In genomic region chr15:31539643-31540512, GRCm38 (mm10) we compare ENCODE assay signal across 14 mouse cellular contexts. TPM values are rescaled to one million over a fixed set of nuclear protein-coding genes. Genes with fewer than 3 reads are reported as not detected.
DNase-seq lines count a peak whose midpoint lies in the region; ATAC-seq and TF ChIP-seq lines count a peak whose summit lies in the region.
"Had no signal": no experiment of that assay in that cellular context is flagged by ENCODE, and none has a peak within 500 bp of the region (broad histone marks: within the 10 kb centered on the region; RNA-seq: fewer than 3 reads in every experiment).

No protein-coding gene starts in this region.

- no peaks in the 10 kb centered on the region for H3K27me3 ChIP-seq in lung, embryonic 14.5 days (ENCODE audit: insufficient read depth, low read length)
- no peaks in the 10 kb centered on the region for H3K27me3 ChIP-seq in erythroblast, embryonic 14.5 days (ENCODE audit: control insufficient read depth)
- no peaks in the 10 kb centered on the region for H3K27me3 ChIP-seq in liver, postnatal 0 days (ENCODE audit: insufficient read depth, low read length)
- no peaks in the 10 kb centered on the region for H3K27me3 ChIP-seq in hindbrain, embryonic 11.5 days (ENCODE audit: control insufficient read depth, insufficient read depth, low read length)
- H3K27me3 ChIP-seq in midbrain, embryonic 13.5 days: no peaks in the 10 kb centered on the region
- H3K27me3 ChIP-seq: forebrain, embryonic 13.5 days; limb, embryonic 13.5 days had no signal

- H3K4me1 ChIP-seq in lung, embryonic 14.5 days (ENCODE audit: insufficient read depth): peaks cover 6% of the 10 kb centered on the region; the same call in 1 of the 2 replicates
- H3K4me1 ChIP-seq in erythroblast, embryonic 14.5 days (ENCODE audit: control insufficient read depth): peaks cover 75% of the 10 kb centered on the region
- H3K4me1 ChIP-seq in liver, postnatal 0 days (ENCODE audit: insufficient read depth): peaks cover 62% of the 10 kb centered on the region
- peaks cover 10% of the 10 kb centered on the region; the same call in 1 of the 2 replicates for H3K4me1 ChIP-seq in hindbrain, embryonic 11.5 days (replicated peaks; ENCODE audit: control insufficient read depth, insufficient read depth, low read length)
- peaks cover 39% of the 10 kb centered on the region for H3K4me1 ChIP-seq in midbrain, embryonic 13.5 days (replicated peaks)

- H3K36me3 ChIP-seq in lung, embryonic 14.5 days (ENCODE audit: insufficient read depth): no peaks in the 10 kb centered on the region
- no peaks in the 10 kb centered on the region; the same call in 1 of the 2 replicates for H3K36me3 ChIP-seq in erythroblast, embryonic 14.5 days (ENCODE audit: control insufficient read depth)
- H3K36me3 ChIP-seq in liver, postnatal 0 days (replicated peaks; ENCODE audit: insufficient read depth, low read length): no peaks in the 10 kb centered on the region
- H3K36me3 ChIP-seq in hindbrain, embryonic 11.5 days (ENCODE audit: control insufficient read depth, insufficient read depth, low read length): no peaks in the 10 kb centered on the region
- H3K36me3 ChIP-seq in midbrain, embryonic 13.5 days: no peaks in the 10 kb centered on the region
- H3K36me3 ChIP-seq: hindbrain, embryonic 10.5 days; limb, embryonic 13.5 days had no signal

- peak overlapping the region; percentile 1; the same call in 1 of the 2 replicates for H3K27ac ChIP-seq in lung, embryonic 14.5 days (ENCODE audit: low read depth)
- H3K27ac ChIP-seq in liver, postnatal 0 days (ENCODE audit: low read depth): peak overlapping the region; percentile 74
- H3K27ac ChIP-seq in hindbrain, embryonic 11.5 days (ENCODE audit: low read depth, low read length): no peak overlapping the region
- H3K27ac ChIP-seq in midbrain, embryonic 13.5 days: no peak overlapping the region
- H3K27ac ChIP-seq: forebrain, embryonic 13.5 days; hindbrain, embryonic 10.5 days; limb, embryonic 13.5 days had no signal

- no peak for TF ChIP-seq CTCF in lung, embryonic 14.5 days (IDR thresholded peaks at IDR 0.05; ENCODE audit: low read depth)
- TF ChIP-seq CTCF in liver, postnatal 0 days (IDR thresholded peaks at IDR 0.05; ENCODE audit: low read depth): no peak

- peak; percentile 93 for TF ChIP-seq EP300 in liver, postnatal 0 days (IDR thresholded peaks at IDR 0.05; ENCODE audit: low read depth)

- WGBS in lung, embryonic 14.5 days: 40% methylated on average over 9 of the region's 9 CpGs
- WGBS in liver, postnatal 0 days (ENCODE audit: insufficient replicate concordance): 33% methylated on average over 9 of the region's 9 CpGs
- WGBS in hindbrain, embryonic 11.5 days: 60% methylated on average over 9 of the region's 9 CpGs
- WGBS in midbrain, embryonic 13.5 days: 77% methylated on average over 9 of the region's 9 CpGs

- no peak overlapping the region for H3K4me3 ChIP-seq in lung, embryonic 14.5 days (ENCODE audit: low read depth, low read length)
- H3K4me3 ChIP-seq in erythroblast, embryonic 14.5 days (replicated peaks): peak overlapping the region; percentile 59
- H3K4me3 ChIP-seq in liver, postnatal 0 days (ENCODE audit: low read depth, low read length): peak overlapping the region; percentile 24
- no peak overlapping the region for H3K4me3 ChIP-seq in hindbrain, embryonic 11.5 days (ENCODE audit: low read depth, low read length)
- H3K4me3 ChIP-seq in midbrain, embryonic 13.5 days (replicated peaks): no peak overlapping the region
- H3K4me3 ChIP-seq: forebrain, embryonic 13.5 days; hindbrain, embryonic 10.5 days; left cerebral cortex, adult 2 months; limb, embryonic 13.5 days had no signal

- no peak overlapping the region for H3K4me2 ChIP-seq in lung, embryonic 14.5 days
- peak overlapping the region; percentile 53 for H3K4me2 ChIP-seq in liver, postnatal 0 days (ENCODE audit: low read depth, low read length)
- no peak overlapping the region for H3K4me2 ChIP-seq in hindbrain, embryonic 11.5 days (replicated peaks; ENCODE audit: low read depth, low read length)
- no peak overlapping the region for H3K4me2 ChIP-seq in midbrain, embryonic 13.5 days (replicated peaks)
- H3K4me2 ChIP-seq: forebrain, embryonic 13.5 days; limb, embryonic 13.5 days had no signal

- peak; percentile 39; the same call in 1 of the 2 replicates for ATAC-seq in lung, embryonic 14.5 days (ENCODE audit: insufficient read depth)
- peak; percentile 82 for ATAC-seq in liver, postnatal 0 days
- ATAC-seq in hindbrain, embryonic 11.5 days (ENCODE audit: low FRiP score): no peak
- no peak for ATAC-seq in midbrain, embryonic 13.5 days
- ATAC-seq: forebrain, embryonic 13.5 days; intestine, postnatal 0 days had no signal

- no peaks in the 10 kb centered on the region for H3K9me3 ChIP-seq in lung, embryonic 14.5 days (ENCODE audit: low read depth, low read length)
- peaks cover 2% of the 10 kb centered on the region; the same call in 1 of the 2 replicates for H3K9me3 ChIP-seq in erythroblast, embryonic 14.5 days (ENCODE audit: control insufficient read depth, low read length)
- no peaks in the 10 kb centered on the region for H3K9me3 ChIP-seq in liver, postnatal 0 days (ENCODE audit: low read length)
- H3K9me3 ChIP-seq in hindbrain, embryonic 11.5 days (ENCODE audit: control insufficient read depth, low read length): no peaks in the 10 kb centered on the region
- no peaks in the 10 kb centered on the region for H3K9me3 ChIP-seq in midbrain, embryonic 13.5 days
- H3K9me3 ChIP-seq: forebrain, embryonic 13.5 days had no signal

- peak; percentile 51 for DNase-seq in lung, embryonic 14.5 days
- DNase-seq in lung, postnatal 4 days: no peak
- DNase-seq in brain, adult 2 months (ENCODE audit: low read depth, low spot score): peak; percentile 30
- peak; percentile 49 for DNase-seq in liver, postnatal 0 days
- no peak for DNase-seq in hindbrain, embryonic 11.5 days (ENCODE audit: low spot score)
- DNase-seq: cerebellum, adult 9-10 months; thymus, postnatal 36 days had no signal

- no peak overlapping the region for H3K9ac ChIP-seq in lung, embryonic 14.5 days
- peak overlapping the region; percentile 49 for H3K9ac ChIP-seq in liver, postnatal 0 days (replicated peaks)
- H3K9ac ChIP-seq in hindbrain, embryonic 11.5 days (ENCODE audit: low read depth, low read length): no peak overlapping the region
- H3K9ac ChIP-seq in midbrain, embryonic 13.5 days (replicated peaks): no peak overlapping the region
- H3K9ac ChIP-seq: forebrain, embryonic 13.5 days; limb, embryonic 13.5 days had no signal

RNA-seq across cellular contexts. Expression of gene March6, which starts 9.0 kb away (rescaled TPM):
- polyA plus RNA-seq in lung, embryonic 14.5 days (2014; fragmentation: Nextera tagmentation; extraction: Ambion mirVana): 35.7 and 37.0 TPM in 2 replicates
- polyA plus RNA-seq in erythroblast, embryonic 14.5 days (2012): 2.0 and 2.7 TPM in 2 replicates
- 14.8 and 17.3 TPM in 2 replicates for polyA plus RNA-seq in liver, postnatal 0 days (2015; fragmentation: Nextera tagmentation; extraction: Ambion mirVana)
- 46.3 and 49.2 TPM in 2 replicates for polyA plus RNA-seq in hindbrain, embryonic 11.5 days (2014; fragmentation: Nextera tagmentation; extraction: Ambion mirVana)
- polyA plus RNA-seq in midbrain, embryonic 13.5 days (2015; fragmentation: Nextera tagmentation; extraction: Ambion mirVana): 75.0 and 78.6 TPM in 2 replicates

RNA-seq across cellular contexts. Expression of gene Cmbl, which starts 25.3 kb away (rescaled TPM):
- polyA plus RNA-seq in lung, embryonic 14.5 days (2014; fragmentation: Nextera tagmentation; extraction: Ambion mirVana): 4.5 and 5.2 TPM in 2 replicates
- not detected in 2 replicates for polyA plus RNA-seq in erythroblast, embryonic 14.5 days (2012)
- polyA plus RNA-seq in liver, postnatal 0 days (2015; fragmentation: Nextera tagmentation; extraction: Ambion mirVana): 112 and 113 TPM in 2 replicates
- 0.64 and 1.3 TPM in 2 replicates for polyA plus RNA-seq in hindbrain, embryonic 11.5 days (2014; fragmentation: Nextera tagmentation; extraction: Ambion mirVana)
- polyA plus RNA-seq in midbrain, embryonic 13.5 days (2015; fragmentation: Nextera tagmentation; extraction: Ambion mirVana): 3.1 and 4.0 TPM in 2 replicates

Comparison
In these comparisons a context has a peak if more than half of its experiments do, and no peak if none do; other contexts are left out.
1. DNase-seq: peak in lung, embryonic 14.5 days (single experiment), brain, adult 2 months (single experiment) and liver, postnatal 0 days (single experiment); none in lung, postnatal 4 days (0 of 2) and hindbrain, embryonic 11.5 days (single experiment).
2. ATAC-seq: peak in lung, embryonic 14.5 days (single experiment) and liver, postnatal 0 days (single experiment); none in hindbrain, embryonic 11.5 days (single experiment) and midbrain, embryonic 13.5 days (single experiment).
3. H3K27ac ChIP-seq: peak in lung, embryonic 14.5 days (single experiment) and liver, postnatal 0 days (single experiment); none in hindbrain, embryonic 11.5 days (single experiment) and midbrain, embryonic 13.5 days (single experiment).
4. H3K4me3 ChIP-seq: peak in erythroblast, embryonic 14.5 days (single experiment) and liver, postnatal 0 days (single experiment); none in lung, embryonic 14.5 days (single experiment), hindbrain, embryonic 11.5 days (single experiment) and midbrain, embryonic 13.5 days (single experiment).
5. RNA of gene Cmbl, which starts 25.3 kb away (polyA plus RNA-seq): 112 to 113 TPM in liver, postnatal 0 days; 4.5 to 5.2 TPM in lung, embryonic 14.5 days, 3.1 to 4.0 TPM in midbrain, embryonic 13.5 days, 0.64 to 1.3 TPM in hindbrain, embryonic 11.5 days and not detected in erythroblast, embryonic 14.5 days; every median in the first group is over 10 times any median in the second.